Comparison of ENCODE assay signal across 11 mouse cellular contexts in the genomic region with DNA sequence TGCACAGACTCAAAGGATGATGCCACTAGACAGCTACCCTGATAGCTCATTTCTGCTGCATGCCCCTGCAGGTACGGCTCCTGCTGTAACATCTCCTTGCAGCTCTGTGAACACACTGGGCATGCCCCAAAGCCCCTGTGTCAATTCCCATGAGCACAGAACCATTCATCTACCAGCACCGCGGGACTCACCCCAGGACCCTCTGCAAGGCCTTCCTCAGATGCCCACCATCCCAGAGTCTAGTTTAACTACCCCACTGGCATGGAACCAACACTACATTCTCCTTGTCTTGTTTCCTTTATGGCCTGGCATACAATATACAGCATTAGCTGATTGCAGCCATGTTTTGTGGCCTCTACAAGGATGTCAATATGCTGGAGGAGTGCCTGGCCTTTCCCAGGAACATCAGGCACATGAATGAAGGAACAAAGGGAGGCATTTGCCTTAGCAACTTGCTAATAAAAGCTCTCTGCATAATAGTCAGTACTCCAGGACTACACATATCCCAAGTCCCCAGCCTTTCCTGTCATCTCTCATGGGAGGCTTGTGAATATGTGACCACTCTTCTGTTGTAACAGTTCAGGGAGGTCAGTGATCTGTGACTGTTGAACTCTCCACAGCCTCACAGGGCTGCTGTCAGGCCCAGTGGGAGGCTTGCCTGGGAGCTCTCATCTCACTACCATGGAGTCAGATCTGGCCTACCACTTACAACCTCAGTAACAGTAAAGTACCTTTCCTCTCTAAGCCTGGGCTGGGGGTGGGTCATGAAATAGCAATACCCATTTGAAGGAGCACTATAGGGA.
DNase-seq lines count a peak whose midpoint lies in the region; ATAC-seq and TF ChIP-seq lines count a peak whose summit lies in the region.
"Had no signal": no experiment of that assay in that cellular context is flagged by ENCODE, and none has a peak within 500 bp of the region (broad histone marks: within the 10 kb centered on the region; RNA-seq: fewer than 3 reads in every experiment).

No protein-coding gene starts in this region.

- WGBS in midbrain, embryonic 11.5 days: 90% methylated on average over 3 of the region's 3 CpGs
- 73% methylated on average over 3 of the region's 3 CpGs for WGBS in midbrain, embryonic 15.5 days
- 95% methylated on average over 3 of the region's 3 CpGs for WGBS in kidney, postnatal 0 days
- 71% methylated on average over 3 of the region's 3 CpGs for WGBS in neural tube, embryonic 15.5 days

- peaks cover 12% of the 10 kb centered on the region; the same call in 1 of the 2 replicates for H3K4me1 ChIP-seq in midbrain, embryonic 11.5 days (ENCODE audit: control insufficient read depth, insufficient read depth, low read length)
- H3K4me1 ChIP-seq in midbrain, embryonic 15.5 days: peaks cover 15% of the 10 kb centered on the region; the same call in 1 of the 2 replicates
- no peaks in the 10 kb centered on the region for H3K4me1 ChIP-seq in kidney, postnatal 0 days (replicated peaks; ENCODE audit: insufficient read depth, low read length)
- H3K4me1 ChIP-seq in neural tube, embryonic 15.5 days: peaks cover 20% of the 10 kb centered on the region
- H3K4me1 ChIP-seq: intestine, embryonic 15.5 days had no signal

- peak overlapping the region; percentile 16; the same call in 1 of the 2 replicates for H3K9ac ChIP-seq in midbrain, embryonic 11.5 days (ENCODE audit: low read length)
- no peak overlapping the region for H3K9ac ChIP-seq in midbrain, embryonic 15.5 days
- H3K9ac ChIP-seq in kidney, postnatal 0 days (ENCODE audit: low read depth, low read length): no peak overlapping the region
- H3K9ac ChIP-seq in neural tube, embryonic 15.5 days (replicated peaks): no peak overlapping the region
- H3K9ac ChIP-seq: heart, embryonic 12.5 days; intestine, embryonic 15.5 days had no signal

- intact Hi-C loops in gastrocnemius, adult 2 months (cut with DNase I): no loop called here
- intact Hi-C loops in gastrocnemius, postnatal 14 days (cut with DNase I; ENCODE audit: low total_unique reads): no loop called here

- no peaks in the 10 kb centered on the region for H3K36me3 ChIP-seq in midbrain, embryonic 11.5 days (ENCODE audit: control insufficient read depth, insufficient read depth, low read length)
- H3K36me3 ChIP-seq in midbrain, embryonic 15.5 days (replicated peaks): no peaks in the 10 kb centered on the region
- H3K36me3 ChIP-seq in kidney, postnatal 0 days (ENCODE audit: insufficient read depth, low read length): no peaks in the 10 kb centered on the region
- no peaks in the 10 kb centered on the region for H3K36me3 ChIP-seq in neural tube, embryonic 15.5 days
- H3K36me3 ChIP-seq: heart, embryonic 12.5 days; intestine, embryonic 15.5 days had no signal

- no peak for TF ChIP-seq CTCF in gastrocnemius, adult 2 months (IDR thresholded peaks at IDR 0.05)
- TF ChIP-seq CTCF in kidney, postnatal 0 days (IDR thresholded peaks at IDR 0.05; ENCODE audit: low read depth): no peak

- no peaks in the 10 kb centered on the region for H3K27me3 ChIP-seq in midbrain, embryonic 11.5 days (ENCODE audit: control insufficient read depth, insufficient read depth, low read length)
- H3K27me3 ChIP-seq in midbrain, embryonic 15.5 days (replicated peaks): no peaks in the 10 kb centered on the region
- H3K27me3 ChIP-seq in kidney, postnatal 0 days (ENCODE audit: insufficient read depth, low read length): no peaks in the 10 kb centered on the region
- H3K27me3 ChIP-seq in neural tube, embryonic 15.5 days (replicated peaks): no peaks in the 10 kb centered on the region
- H3K27me3 ChIP-seq: heart, embryonic 12.5 days; intestine, embryonic 15.5 days had no signal

- DNase-seq in gastrocnemius, adult 2 months: peak; percentile 19
- no peak for DNase-seq in gastrocnemius, postnatal 14 days
- peak; percentile 78 for DNase-seq in midbrain, embryonic 11.5 days (ENCODE audit: low spot score, missing footprints)
- DNase-seq in kidney, postnatal 0 days (ENCODE audit: low spot score): peak; percentile 29
- no peak for DNase-seq in B cell, adult 2 months
- no peak for DNase-seq in urinary bladder, postnatal 25 days (ENCODE audit: low spot score)

- no peak overlapping the region for H3K27ac ChIP-seq in gastrocnemius, adult 2 months
- H3K27ac ChIP-seq in midbrain, embryonic 11.5 days (ENCODE audit: low read depth, low read length): no peak overlapping the region
- H3K27ac ChIP-seq in midbrain, embryonic 15.5 days: no peak overlapping the region
- H3K27ac ChIP-seq in kidney, postnatal 0 days: no peak overlapping the region
- H3K27ac ChIP-seq in neural tube, embryonic 15.5 days (replicated peaks): peak overlapping the region; percentile 60
- H3K27ac ChIP-seq: intestine, embryonic 15.5 days; macrophage had no signal

- no peak overlapping the region for H3K4me2 ChIP-seq in midbrain, embryonic 11.5 days
- H3K4me2 ChIP-seq in midbrain, embryonic 15.5 days: no peak overlapping the region
- H3K4me2 ChIP-seq in kidney, postnatal 0 days (ENCODE audit: low read length): no peak overlapping the region
- H3K4me2 ChIP-seq in neural tube, embryonic 15.5 days: no peak overlapping the region
- H3K4me2 ChIP-seq: heart, embryonic 12.5 days; intestine, embryonic 15.5 days had no signal

- no peak for ATAC-seq in midbrain, embryonic 11.5 days (ENCODE audit: low FRiP score)
- ATAC-seq in midbrain, embryonic 15.5 days (replicated peaks): no peak
- ATAC-seq in kidney, postnatal 0 days (replicated peaks; ENCODE audit: low FRiP score, low read depth): peak; percentile 63; the same call in 1 of the 2 replicates
- ATAC-seq in neural tube, embryonic 15.5 days (ENCODE audit: low FRiP score): no peak
- ATAC-seq: intestine, embryonic 15.5 days had no signal

- H3K4me3 ChIP-seq in gastrocnemius, adult 2 months: no peak overlapping the region
- H3K4me3 ChIP-seq in midbrain, embryonic 11.5 days (ENCODE audit: low read depth, low read length): no peak overlapping the region
- no peak overlapping the region for H3K4me3 ChIP-seq in midbrain, embryonic 15.5 days
- no peak overlapping the region for H3K4me3 ChIP-seq in kidney, postnatal 0 days (replicated peaks; ENCODE audit: low read depth, low read length)
- no peak overlapping the region for H3K4me3 ChIP-seq in neural tube, embryonic 15.5 days (replicated peaks)
- H3K4me3 ChIP-seq: heart, embryonic 12.5 days; intestine, embryonic 15.5 days had no signal

- H3K9me3 ChIP-seq in midbrain, embryonic 11.5 days (ENCODE audit: control insufficient read depth, low read length): no peaks in the 10 kb centered on the region
- H3K9me3 ChIP-seq in midbrain, embryonic 15.5 days: no peaks in the 10 kb centered on the region
- no peaks in the 10 kb centered on the region for H3K9me3 ChIP-seq in kidney, postnatal 0 days (replicated peaks; ENCODE audit: low read length)
- no peaks in the 10 kb centered on the region for H3K9me3 ChIP-seq in neural tube, embryonic 15.5 days (replicated peaks)
- H3K9me3 ChIP-seq: heart, embryonic 12.5 days; intestine, embryonic 15.5 days had no signal

Comparison
In these comparisons a context has a peak if more than half of its experiments do, and no peak if none do; other contexts are left out.
1. DNase-seq: peak in gastrocnemius, adult 2 months (single experiment), midbrain, embryonic 11.5 days (single experiment) and kidney, postnatal 0 days (single experiment); none in gastrocnemius, postnatal 14 days (single experiment), B cell, adult 2 months (0 of 2) and urinary bladder, postnatal 25 days (single experiment).